Mouse (Mus musculus) myocyte (in vitro differentiated cells): ENCODE data around the gene Rftn1.

Experiments used
- E2F4 ChIP-seq: IDR thresholded peaks from one replicate; pipeline ENCODE4 v1.6.1; 2011; ENCODE audit warnings: mild to moderate bottlenecking, control low read depth, moderate library complexity; ENCODE audit not compliant: insufficient read depth
- POLR2A ChIP-seq: IDR thresholded peaks from one replicate; pipeline ENCODE4 v1.6.1; 2011; ENCODE audit warnings: low read depth, mild to moderate bottlenecking, control low read depth, moderate library complexity; ENCODE audit not compliant: insufficient read length
- REST ChIP-seq: IDR thresholded peaks from one replicate; pipeline ENCODE4 v1.6.1; 2011; ENCODE audit warnings: mild to moderate bottlenecking, control low read depth, moderate library complexity; ENCODE audit not compliant: insufficient read depth, insufficient read length
- TCF12 ChIP-seq: IDR thresholded peaks from one replicate; pipeline ENCODE4 v1.6.1; 2011; ENCODE audit warnings: mild to moderate bottlenecking, control low read depth; ENCODE audit not compliant: poor library complexity, insufficient read depth, severe bottlenecking

GRCm38 (mm10) chr17:50180899-50181570 is 9.4 kb downstream of the Rftn1 start:
- TF ChIP-seq REST (no peak), POLR2A (no peak), TCF12 (no peak), E2F4 (no peak)
